Mouse (Mus musculus) liver, postnatal 0 days (tissue): ENCODE data around the gene Slc6a20b.

Source experiments
- CTCF ChIP-seq: sonication (generic); IDR thresholded peaks from 2 replicates; pipeline ENCODE4 v1.5.1; 2016; ENCODE audit warnings: antibody characterized with exemption, low read depth
- EP300 ChIP-seq: IDR thresholded peaks from 2 replicates; pipeline ENCODE4 v1.6.1; 2016; ENCODE audit warnings: antibody characterized with exemption, low read depth, mild to moderate bottlenecking

- TF ChIP-seq EP300 = no peak
- TF ChIP-seq CTCF = peak; percentile 78
Observed at GRCm38 (mm10) chr9:123638668-123639089, 6.3 kb upstream of the Slc6a20b start.
